Mouse (Mus musculus): ENCODE measurements at regions not wholly inside any gene's neighbourhood (a gene's known extent, or its start where the extent isn't known, plus 50 kb on each side); places are given as distances from the start of the nearest gene placed in this dataset.
A peak's percentile ranks its signal among the peaks of the same experiment; 100 is the strongest.
"Not testable (repeated sequence)": the region's sequence is repeated elsewhere in the genome, so short reads cannot be mapped to it uniquely, and the experiment has no call there.

GRCm38 (mm10) chr2:57185151-57185550, 52.3 kb upstream of the Gpd2 start:
- no peak for DNase-seq (ENCODE audit: low spot score in 2 of 2)

- DNase-seq (ENCODE audit: low spot score in 2 of 2): not testable (repeated sequence)
Observed at GRCm38 (mm10) chr2:57183108-57183507, 54.3 kb upstream of the Gpd2 start.

- peak; percentile 95 to 97 for DNase-seq (ENCODE audit: low spot score in 2 of 2)
Observed at GRCm38 (mm10) chr2:57181692-57182541, 55.5 kb upstream of the Gpd2 start.

GRCm38 (mm10) chr2:57181350-57181691, 56.1 kb upstream of the Gpd2 start:
- no peak for DNase-seq (ENCODE audit: low spot score in 2 of 2)

GRCm38 (mm10) chr2:57178056-57178455, 54.3 kb upstream of the Nr4a2 start:
- DNase-seq (ENCODE audit: low spot score in 2 of 2): no peak

- DNase-seq (ENCODE audit: low spot score in 2 of 2): no peak
Observed at GRCm38 (mm10) chr2:57176547-57176946, 52.7 kb upstream of the Nr4a2 start.

GRCm38 (mm10) chr2:57175219-57175618, 51.4 kb upstream of the Nr4a2 start:
- no peak for DNase-seq (ENCODE audit: low spot score in 2 of 2)

Data from layer of hippocampus, postnatal 14 days (tissue).